Mouse (Mus musculus) 3134 (cell line): Measurements from ENCODE around the gene Ciz1.

Experiments
- DNase-seq: peaks from one replicate; pipeline ENCODE4 v3.0.0-alpha.2; 2011; ENCODE audit warnings: low spot score; ENCODE audit not compliant: insufficient read length; ENCODE audit errors: extremely low read depth

The Ciz1 gene

DNA sequence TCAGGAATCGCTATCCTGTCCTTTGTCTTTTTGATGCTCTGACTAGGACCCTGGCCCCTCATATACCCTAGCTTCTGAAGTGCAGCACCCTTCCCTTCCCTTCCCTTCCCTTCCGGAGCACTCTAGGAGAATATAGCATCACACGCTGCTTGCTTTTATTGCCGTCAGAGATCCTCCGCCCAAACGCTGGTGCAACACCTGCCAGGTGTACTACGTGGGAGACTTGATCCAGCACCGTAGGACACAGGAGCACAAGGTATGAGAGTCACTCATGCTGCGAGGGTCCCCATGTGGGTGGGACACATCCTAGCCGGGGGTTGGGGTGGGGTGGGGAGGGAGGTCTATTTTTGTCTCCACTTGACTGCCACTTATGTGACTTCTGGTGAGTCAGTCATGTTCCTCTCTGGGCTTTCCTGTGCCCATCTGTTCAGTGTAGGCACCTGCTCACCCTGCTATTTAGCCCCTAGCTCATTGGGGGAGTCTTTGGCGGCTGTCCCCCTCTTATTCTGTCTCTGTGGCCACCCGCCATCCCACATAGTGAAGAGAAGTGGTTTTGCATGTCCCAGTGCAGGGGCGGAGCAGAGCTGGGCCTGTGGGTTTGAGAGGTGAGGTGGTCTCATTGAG is 23.3 kb downstream of the Ciz1 start:
- no peak for DNase-seq

- no peak for DNase-seq
Measured at GRCm38 (mm10) chr2:32376963-32377362, 24.8 kb downstream of the Ciz1 start.

DNA sequence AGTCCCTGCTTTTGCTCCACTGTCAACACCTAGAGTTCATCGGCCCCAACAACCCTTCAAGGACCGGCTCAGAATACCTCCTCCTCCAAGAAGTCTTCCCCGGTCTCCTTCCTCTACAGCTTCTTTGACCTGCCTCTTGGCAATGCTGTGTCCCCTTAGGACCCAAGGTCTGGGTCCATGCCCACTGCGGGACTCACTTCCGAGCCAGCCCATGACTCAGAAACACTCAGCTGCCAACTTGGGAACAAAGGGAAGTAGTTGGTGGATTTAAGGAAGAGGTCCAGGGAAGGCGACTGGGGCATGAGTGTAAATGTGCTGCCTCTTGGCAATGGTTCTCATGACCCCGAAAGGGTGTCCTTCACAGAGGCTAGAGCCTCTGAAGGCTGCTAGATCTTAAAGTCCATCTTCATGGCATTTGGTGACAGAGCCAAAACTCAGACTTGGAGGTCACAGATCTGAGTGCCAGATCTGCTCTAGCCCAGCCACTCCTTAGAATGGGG is 27.9 kb downstream of the Ciz1 start:
- peak; percentile 78 for DNase-seq

DNA sequence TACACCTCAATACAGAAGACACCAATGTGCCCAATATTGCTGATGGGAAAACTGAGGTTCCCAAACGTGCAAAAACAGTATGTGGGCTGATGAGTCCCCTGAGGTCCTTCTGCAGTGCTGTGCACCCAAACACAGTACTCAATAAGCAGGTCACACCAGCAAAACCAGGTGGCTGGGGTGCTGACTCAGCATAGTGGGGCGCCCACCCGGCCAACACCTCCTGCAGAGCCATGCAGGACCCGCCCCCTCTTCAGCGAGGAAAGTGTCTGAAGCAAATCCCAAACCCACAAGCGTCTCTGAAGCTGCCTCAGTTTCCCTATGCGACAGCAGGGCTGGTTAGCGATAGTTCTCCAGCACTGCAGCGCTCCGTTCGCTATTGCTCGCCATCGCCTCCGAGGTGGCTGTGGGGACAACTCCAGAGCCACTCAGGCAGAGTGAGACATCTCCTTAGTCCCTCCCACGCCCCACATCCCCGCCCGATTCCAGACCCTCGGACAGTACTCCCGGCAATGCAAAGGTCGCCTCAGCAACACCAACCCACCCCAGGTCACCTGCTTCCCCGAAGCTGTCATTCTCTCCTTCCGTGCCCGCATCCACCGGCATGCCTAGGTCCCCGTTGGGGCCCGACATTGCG is 29.1 kb downstream of the Ciz1 start:
- DNase-seq = no peak

DNA sequence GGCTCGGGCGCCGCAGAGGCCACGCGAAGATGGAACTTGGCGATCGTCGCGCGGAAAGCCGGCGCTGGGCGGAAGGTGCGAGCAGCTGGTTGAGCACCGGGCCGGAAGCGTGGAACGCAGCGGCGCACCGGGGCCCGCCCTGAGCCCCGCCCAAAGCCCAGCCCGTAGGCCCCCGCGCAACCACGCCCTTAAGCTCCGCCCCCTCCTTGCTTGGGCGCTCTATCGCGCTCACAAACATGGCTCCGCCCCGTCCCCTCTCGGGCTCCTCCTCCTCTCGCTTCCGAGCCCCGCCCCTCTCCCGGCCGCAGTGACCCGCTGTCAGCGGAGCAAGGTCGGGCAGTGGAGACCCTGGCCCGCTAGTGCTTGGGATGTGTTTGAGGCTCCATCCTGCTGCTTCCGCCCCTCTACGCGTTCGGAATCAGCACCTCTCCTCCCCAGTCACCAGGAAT is 29.7 kb downstream of the Ciz1 start, which contains the start of gene 1110008P14Rik:
1110008P14Rik (minus strand) TSS at position 164 of the 449 bp plus-strand sequence.
- DNase-seq = peak; percentile 92

- no peak for DNase-seq
Measured at GRCm38 (mm10) chr2:32382689-32383088, 30.6 kb downstream of the Ciz1 start.

DNA sequence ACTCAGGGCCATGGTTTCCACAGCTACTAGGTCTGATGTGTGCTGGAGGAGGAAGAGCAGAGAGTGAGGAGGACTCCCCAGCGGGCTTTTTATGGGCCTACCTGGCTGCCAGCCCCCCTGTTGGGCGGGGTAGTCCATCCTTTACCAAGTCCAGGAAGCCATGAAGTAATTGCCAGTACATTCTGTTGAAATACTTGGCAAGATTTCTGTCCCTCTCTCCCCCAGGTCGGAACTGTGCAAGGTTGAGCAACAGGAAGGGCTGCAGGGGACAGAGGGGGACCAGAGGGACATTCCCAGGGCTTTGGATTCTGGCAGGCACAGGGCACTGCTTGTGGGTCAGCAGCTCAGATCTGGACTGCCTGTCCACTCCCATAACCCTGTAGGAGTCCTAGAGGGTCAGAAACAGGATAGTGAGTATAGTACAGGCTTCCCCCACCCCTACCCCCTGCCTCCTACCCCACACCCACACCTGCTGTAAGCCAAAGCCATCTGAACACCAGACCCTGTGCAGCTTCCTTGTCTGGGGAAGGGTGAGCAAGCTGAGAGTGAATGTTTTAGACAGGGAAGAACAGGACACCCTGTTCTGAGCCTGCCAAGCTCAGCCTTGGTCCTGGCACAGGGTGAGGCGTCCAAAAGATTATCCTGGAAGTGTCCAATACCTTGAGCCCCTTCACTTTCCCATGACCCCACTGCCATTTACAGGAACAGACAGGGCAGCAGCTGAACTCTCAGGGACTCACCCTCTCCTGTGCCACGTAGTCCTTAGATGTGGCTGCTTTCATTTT is 35.8 kb downstream of the Ciz1 start, which contains the start of gene Lcn2:
Lcn2 (minus strand) TSS at position 547 of the 785 bp plus-strand sequence.
- DNase-seq = no peak

DNA sequence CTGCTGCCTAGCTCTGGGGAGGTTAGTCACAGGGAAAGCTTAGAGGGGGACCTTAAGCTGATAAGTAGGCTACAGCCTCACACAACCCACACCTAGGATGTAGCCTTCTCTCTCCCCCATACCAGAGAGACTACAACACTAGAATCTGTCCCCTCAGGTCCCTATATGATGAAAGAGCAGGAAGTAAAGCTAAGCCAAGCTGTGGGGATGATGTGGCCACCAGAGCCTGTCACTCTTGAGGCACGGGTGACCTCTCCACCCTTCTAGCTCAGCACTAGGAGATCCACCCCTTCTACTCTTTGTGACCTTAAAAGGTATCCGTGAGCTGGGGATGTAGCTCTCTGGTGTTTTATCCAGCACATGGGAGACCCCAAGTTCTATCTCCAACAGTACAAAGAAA is 37.0 kb downstream of the Ciz1 start:
- DNase-seq = no peak

GRCm38 (mm10) chr2:32390871-32391270 is 38.7 kb downstream of the Ciz1 start:
- no peak for DNase-seq

GRCm38 (mm10) chr2:32392063-32392462 is 39.9 kb downstream of the Ciz1 start:
- no peak for DNase-seq

GRCm38 (mm10) chr2:32394973-32395372 is 42.8 kb downstream of the Ciz1 start:
- DNase-seq = no peak

GRCm38 (mm10) chr2:32395484-32395945 is 43.4 kb downstream of the Ciz1 start, which contains the start of gene Ptges2:
Gene Ptges2, plus strand, starts transcription at chr2:32395896.
- peak; percentile 92 for DNase-seq

DNA sequence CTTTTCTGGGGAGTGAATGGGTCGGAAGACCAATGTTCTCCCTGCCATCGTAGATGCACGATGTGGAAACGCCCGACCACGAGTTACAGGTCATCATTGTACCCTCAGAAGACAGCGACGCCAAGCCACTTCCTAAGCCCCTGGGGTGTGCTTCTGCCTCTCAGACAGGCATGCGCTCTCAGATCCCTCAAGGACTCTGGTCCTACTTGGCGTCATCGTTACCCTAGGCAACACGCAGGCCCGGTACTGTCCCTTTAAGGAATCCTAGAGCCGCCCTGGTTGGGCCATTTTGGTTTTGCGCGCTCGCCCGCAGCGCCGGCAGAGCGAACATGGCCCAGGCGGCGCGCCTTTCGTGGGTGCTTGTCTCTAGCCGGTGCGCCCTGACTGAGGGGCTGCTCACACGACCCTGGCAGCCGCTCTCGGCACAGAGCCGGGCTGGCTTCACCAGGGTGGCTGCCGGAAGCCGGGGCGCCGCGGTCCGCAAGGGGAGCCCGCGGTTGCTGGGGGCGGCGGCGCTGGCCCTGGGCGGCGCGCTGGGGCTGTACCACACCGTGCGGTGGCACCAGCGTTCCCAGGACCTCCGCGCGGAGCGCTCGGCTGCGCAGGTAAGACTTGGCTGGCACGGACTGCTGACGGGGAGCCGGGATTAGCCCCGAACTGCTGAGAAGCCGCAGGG is 44.0 kb downstream of the Ciz1 start:
- DNase-seq = peak; percentile 89

GRCm38 (mm10) chr2:32396695-32397094 is 44.6 kb downstream of the Ciz1 start:
- DNase-seq = no peak

DNA sequence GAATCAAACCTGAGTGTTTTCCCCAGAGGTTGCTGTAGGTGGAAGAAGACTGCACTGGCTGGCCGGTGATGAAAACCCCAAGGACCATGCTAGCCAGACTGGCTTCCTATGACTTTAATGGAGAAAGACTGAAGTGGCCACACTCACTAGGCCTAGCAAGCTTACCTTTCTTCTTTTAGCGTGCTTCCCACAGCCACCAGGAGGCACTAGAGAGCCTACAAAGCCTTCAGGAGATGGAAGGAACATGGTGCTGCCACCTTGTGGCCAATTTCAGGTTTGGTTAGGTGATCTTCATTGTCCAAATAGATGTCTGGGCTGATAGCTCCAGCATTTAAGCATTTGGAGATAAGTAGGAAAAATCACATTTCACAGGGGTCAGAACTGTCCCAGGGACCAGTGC is 52.5 kb downstream of the Ciz1 start:
- DNase-seq = peak; percentile 44

DNA sequence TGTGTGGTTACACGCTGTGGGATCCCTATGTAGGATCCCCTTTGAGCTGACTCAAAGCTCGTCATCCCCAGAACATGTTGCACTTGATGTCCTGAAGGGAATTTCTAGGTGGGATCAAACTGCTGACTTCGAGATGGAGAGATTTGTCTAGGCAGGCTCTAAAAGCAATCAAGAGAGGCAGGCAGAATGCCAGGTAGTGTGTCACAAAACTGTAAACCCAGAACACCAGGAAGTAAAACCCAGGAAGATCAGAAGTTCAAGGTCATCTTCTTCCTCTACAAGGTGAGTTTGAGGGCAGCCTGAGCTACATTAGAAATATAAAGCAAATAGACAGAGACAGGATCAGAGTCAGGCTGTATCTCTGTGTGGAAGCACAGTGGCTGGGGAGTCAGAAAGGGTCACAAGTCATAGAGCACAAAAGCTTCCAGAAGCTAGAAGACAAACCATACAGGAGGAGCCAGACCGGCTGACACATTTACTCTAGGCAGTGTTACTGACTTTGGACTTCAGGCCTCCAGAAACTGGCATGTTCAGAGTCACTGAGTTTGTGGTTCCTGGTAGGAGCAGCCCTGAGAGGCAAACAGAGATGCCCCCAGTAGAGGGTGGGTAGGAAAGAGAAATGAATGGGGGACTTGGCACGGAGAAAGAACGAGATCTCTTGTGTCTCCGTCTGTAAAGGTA is 55.2 kb downstream of the Ciz1 start:
- no peak for DNase-seq

DNA sequence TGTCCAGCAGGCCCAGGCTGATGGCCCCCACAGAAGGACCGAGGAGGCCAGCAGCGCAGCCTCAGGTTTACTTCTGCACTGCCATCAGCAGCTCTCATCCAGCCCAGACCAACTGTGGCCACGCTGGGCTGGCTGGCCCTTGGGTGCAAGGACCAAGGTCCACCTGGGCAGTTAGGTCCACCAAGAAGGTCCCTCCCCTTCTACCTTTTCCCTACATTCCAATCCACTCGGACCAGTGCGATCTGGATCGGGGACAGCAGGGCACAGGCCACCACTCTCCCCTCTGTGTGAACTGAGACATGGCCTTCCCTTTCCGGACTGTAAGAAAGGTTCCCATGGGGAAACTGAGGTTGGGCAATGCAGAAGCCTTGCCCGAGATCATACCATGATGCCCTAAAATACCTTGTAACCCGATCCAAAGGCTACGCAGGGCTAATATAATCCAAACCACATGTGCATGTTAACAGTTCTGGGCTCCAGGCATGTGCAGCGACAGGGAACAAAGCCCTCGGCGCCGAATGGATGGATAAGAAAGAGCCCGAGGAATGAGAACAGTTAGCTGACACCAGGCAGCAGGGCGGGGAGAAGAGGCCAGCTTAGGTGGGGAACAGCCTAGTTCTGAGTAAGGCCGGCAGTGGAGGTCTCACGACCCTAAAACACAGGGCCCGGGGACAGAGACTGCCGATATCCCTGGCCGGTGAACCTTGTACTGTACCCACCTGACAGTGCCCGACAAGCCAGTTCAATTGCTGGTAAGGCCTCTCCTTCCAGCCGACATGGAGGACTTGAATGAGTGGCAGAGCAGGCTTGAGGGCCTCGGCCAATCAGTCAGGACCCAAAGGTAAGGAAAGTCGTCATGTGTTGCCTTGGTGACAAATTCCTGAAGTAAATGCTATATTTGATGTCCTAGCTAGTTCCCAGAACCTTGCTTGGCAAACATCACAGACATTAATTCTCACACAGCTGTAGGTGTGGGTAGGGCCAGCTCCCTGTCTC is 56.6 kb downstream of the Ciz1 start:
- no peak for DNase-seq

DNA sequence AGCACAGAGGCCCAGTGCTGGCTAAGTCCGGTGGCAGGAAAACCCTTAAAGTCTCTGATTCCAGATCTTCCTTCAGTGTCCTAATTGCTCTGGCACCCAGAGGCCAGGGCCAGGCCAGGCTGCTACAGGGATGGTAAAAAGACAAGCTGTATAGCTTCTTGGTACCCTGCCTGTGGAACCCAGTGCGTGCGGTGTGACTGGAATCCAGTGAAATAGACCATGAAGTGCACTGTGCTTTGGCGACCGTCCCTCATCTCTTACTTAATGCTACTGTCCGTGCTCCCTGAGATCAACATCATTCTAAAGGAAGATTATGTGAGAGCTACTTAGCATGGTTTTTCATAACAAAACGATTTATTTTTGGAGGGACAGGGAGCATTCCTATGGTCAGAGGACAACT is 59.3 kb downstream of the Ciz1 start:
- no peak for DNase-seq
